Mouse (Mus musculus) forebrain, embryonic 11.5 days (tissue): ENCODE results near the gene Rtl10. TPM values are rescaled to one million over a fixed set of nuclear protein-coding genes. Genes with fewer than 3 reads are reported as not detected.

ENCODE experiments used
- ATAC-seq: fragments of 200-750 bp; cut with Nextera tagmentation; replicated peaks from 2 replicates; pipeline ENCODE4 v1.8.0; 2017; ENCODE audit warnings: moderate TSS enrichment; ENCODE audit not compliant: low FRiP score
- DNase-seq: peaks from one replicate; pipeline ENCODE4 v3.0.0-alpha.2; 2017; ENCODE audit warnings: low spot score
- H3K27ac ChIP-seq: fragments of 300-500 bp; sonication (generic); 2 replicates; pipeline ENCODE4 v1.5.1; 2014; ENCODE audit warnings: low read depth, low read length
- H3K27me3 ChIP-seq: fragments of 300-500 bp; sonication (generic); 2 replicates; pipeline ENCODE4 v1.6.1; 2014; ENCODE audit warnings: mild to moderate bottlenecking, low read length, mixed read lengths; ENCODE audit not compliant: control insufficient read depth, insufficient read depth
- H3K36me3 ChIP-seq: fragments of 300-500 bp; sonication (generic); 2 replicates; pipeline ENCODE4 v1.6.1; 2014; ENCODE audit warnings: mild to moderate bottlenecking, low read length, moderate library complexity, mixed read lengths; ENCODE audit not compliant: control insufficient read depth, insufficient read depth
- H3K4me1 ChIP-seq: fragments of 300-500 bp; sonication (generic); replicated peaks from 2 replicates; pipeline ENCODE4 v1.6.1; 2014; ENCODE audit warnings: low read length, mixed read lengths; ENCODE audit not compliant: control insufficient read depth, insufficient read depth
- H3K4me2 ChIP-seq: fragments of 300-500 bp; sonication (generic); 2 replicates; pipeline ENCODE4 v1.6.1; 2014; ENCODE audit warnings: low read depth, mild to moderate bottlenecking, low read length, moderate library complexity, mixed read lengths; ENCODE audit not compliant: severe bottlenecking
- H3K4me3 ChIP-seq: fragments of 300-500 bp; sonication (generic); 2 replicates; pipeline ENCODE4 v1.5.1; 2014; ENCODE audit warnings: low read depth, low read length
- H3K9ac ChIP-seq: fragments of 300-500 bp; sonication (generic); 2 replicates; pipeline ENCODE4 v1.6.1; 2014; ENCODE audit warnings: low read length
- H3K9me3 ChIP-seq: fragments of 300-500 bp; sonication (generic); 2 replicates; pipeline ENCODE4 v1.6.1; 2016; ENCODE audit warnings: low read length, mixed read lengths; ENCODE audit not compliant: control insufficient read depth
- WGBS: fragments of 180-500 bp; shearing (Covaris S2); extraction: QIAGEN DNeasy Blood & Tissue Kit; methylation state at CpG from one replicate; pipeline ENCODE4 v1.1.7; 2014; 5-methylcytosine and 5-hydroxymethylcytosine counted together
- polyA plus RNA-seq: library from polyadenylated mRNA; unstranded; fragments of >200 nt; fragmentation: Nextera tagmentation; extraction: Ambion mirVana; gene quantifications from 2 replicates; pipeline ENCODE4 v1.2.1, GENCODE M21; 2014

Gene Rtl10
- polyA plus RNA-seq = 2.6 and 3.8 TPM in 2 replicates

- Histone ChIP-seq H3K4me2 (peak within 1 kb of the TSS; percentile 67), H3K9ac (peak within 1 kb of the TSS; percentile 70), H3K4me3 (peak within 1 kb of the TSS; percentile 66), H3K9me3 (no peaks in the 10 kb centered on the region), H3K27me3 (no peaks in the 10 kb centered on the region), H3K36me3 (no peaks in the 10 kb centered on the region; the same call in 1 of the 2 replicates), H3K4me1 (peaks cover 8% of the 10 kb centered on the region; the same call in 1 of the 2 replicates), H3K27ac (peak within 1 kb of the TSS; percentile 70)
- peak; percentile 98 for ATAC-seq
- DNase-seq = peak; percentile 98
- under 1% methylated on average over 45 of the region's 51 CpGs for WGBS
Measured at GRCm38 (mm10) chr16:18498558-18498990, at the start of gene Rtl10, which contains the start of gene Gnb1l. TSS of gene Rtl10 (plus strand) at chr16:18498901. TSS of gene Gnb1l (plus strand) at chr16:18498713.

- Histone ChIP-seq H3K4me3 (no peak overlapping the region), H3K9me3 (no peaks in the 10 kb centered on the region), H3K27me3 (no peaks in the 10 kb centered on the region), H3K9ac (no peak overlapping the region), H3K27ac (no peak overlapping the region), H3K36me3 (no peaks in the 10 kb centered on the region), H3K4me2 (no peak overlapping the region), H3K4me1 (no peaks in the 10 kb centered on the region)
- ATAC-seq (no peak), DNase-seq (no peak)
- 94% methylated on average over 4 of the region's 4 CpGs for WGBS
Measured at GRCm38 (mm10) chr16:18449005-18449404, 49.7 kb upstream of the Rtl10 start.

GRCm38 (mm10) chr16:18451486-18452181 lies 47.1 kb upstream of the Rtl10 start:
- DNase-seq (no peak), ATAC-seq (no peak)
- Histone ChIP-seq H3K4me1 (no peaks in the 10 kb centered on the region), H3K27ac (no peak overlapping the region), H3K4me2 (no peak overlapping the region), H3K36me3 (no peaks in the 10 kb centered on the region), H3K9me3 (no peaks in the 10 kb centered on the region), H3K27me3 (no peaks in the 10 kb centered on the region), H3K9ac (no peak overlapping the region), H3K4me3 (no peak overlapping the region)
- WGBS = 69% methylated on average over 9 of the region's 9 CpGs

GRCm38 (mm10) chr16:18452361-18452862 lies 46.3 kb upstream of the Rtl10 start:
- Histone ChIP-seq H3K36me3 (no peaks in the 10 kb centered on the region), H3K27me3 (no peaks in the 10 kb centered on the region), H3K4me2 (no peak overlapping the region), H3K9me3 (no peaks in the 10 kb centered on the region), H3K9ac (no peak overlapping the region), H3K4me1 (no peaks in the 10 kb centered on the region), H3K4me3 (no peak overlapping the region), H3K27ac (no peak overlapping the region)
- ATAC-seq (no peak), DNase-seq (no peak)
- WGBS = 85% methylated on average over 8 of the region's 8 CpGs

GRCm38 (mm10) chr16:18453846-18454245 lies 44.9 kb upstream of the Rtl10 start:
- no peak overlapping the region for H3K27ac ChIP-seq
- no peak overlapping the region for H3K9ac ChIP-seq
- peaks cover under 1% of the 10 kb centered on the region; the same call in 1 of the 2 replicates for H3K4me1 ChIP-seq
- no peaks in the 10 kb centered on the region for H3K27me3 ChIP-seq
- H3K4me3 ChIP-seq = no peak overlapping the region
- no peaks in the 10 kb centered on the region for H3K9me3 ChIP-seq
- WGBS = 56% methylated on average over 5 of the region's 5 CpGs
- H3K36me3 ChIP-seq = no peaks in the 10 kb centered on the region
- DNase-seq (no peak), ATAC-seq (no peak)
- H3K4me2 ChIP-seq = no peak overlapping the region

- WGBS = 92% methylated on average over 6 of the region's 6 CpGs
- H3K9me3 ChIP-seq = no peaks in the 10 kb centered on the region
- no peaks in the 10 kb centered on the region for H3K27me3 ChIP-seq
- no peak overlapping the region for H3K4me3 ChIP-seq
- H3K4me1 ChIP-seq = peaks cover 11% of the 10 kb centered on the region
- H3K9ac ChIP-seq = no peak overlapping the region
- H3K36me3 ChIP-seq = no peaks in the 10 kb centered on the region
- no peak for DNase-seq
- ATAC-seq = no peak
- no peak overlapping the region for H3K4me2 ChIP-seq
- H3K27ac ChIP-seq = no peak overlapping the region
Measured at GRCm38 (mm10) chr16:18455407-18455806, 43.3 kb upstream of the Rtl10 start.

GRCm38 (mm10) chr16:18458661-18459060 lies 40.0 kb upstream of the Rtl10 start:
- no peaks in the 10 kb centered on the region for H3K9me3 ChIP-seq
- peaks cover 11% of the 10 kb centered on the region for H3K4me1 ChIP-seq
- no peak for DNase-seq
- H3K9ac ChIP-seq = no peak overlapping the region
- H3K27me3 ChIP-seq = no peaks in the 10 kb centered on the region
- no peaks in the 10 kb centered on the region for H3K36me3 ChIP-seq
- no peak overlapping the region for H3K4me3 ChIP-seq
- H3K4me2 ChIP-seq = no peak overlapping the region
- no peak for ATAC-seq
- H3K27ac ChIP-seq = no peak overlapping the region

GRCm38 (mm10) chr16:18459335-18459954 lies 39.3 kb upstream of the Rtl10 start:
- WGBS = 8% methylated on average over 12 of the region's 12 CpGs
- Histone ChIP-seq H3K9ac (peak overlapping the region; percentile 27; the same call in 1 of the 2 replicates), H3K9me3 (no peaks in the 10 kb centered on the region), H3K4me2 (peak overlapping the region; percentile 27), H3K4me1 (peaks cover 11% of the 10 kb centered on the region), H3K27me3 (no peaks in the 10 kb centered on the region), H3K4me3 (no peak overlapping the region), H3K27ac (peak overlapping the region; percentile 46), H3K36me3 (no peaks in the 10 kb centered on the region)
- no peak for DNase-seq
- ATAC-seq = peak; percentile 22; the same call in 1 of the 2 replicates
